Comparison of ENCODE assay signal across 8 mouse cellular contexts in the genomic region with DNA sequence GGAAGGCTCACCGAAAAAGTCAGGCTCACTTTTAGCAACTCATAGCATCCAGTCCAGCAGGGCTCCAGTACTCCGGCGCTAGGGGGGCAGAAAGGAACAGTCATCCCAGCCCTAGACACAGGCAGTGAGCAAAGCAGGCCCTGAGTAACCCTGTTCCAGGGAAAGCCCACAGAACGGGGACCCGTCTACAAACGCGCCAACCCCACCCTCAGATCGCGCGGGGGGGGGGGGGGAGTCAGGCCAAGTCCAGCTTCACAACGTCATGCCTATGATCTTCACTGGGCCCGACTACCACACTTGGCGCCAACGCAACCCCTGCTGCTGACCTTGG. TPM values are rescaled to one million over a fixed set of nuclear protein-coding genes. Genes with fewer than 3 reads are reported as not detected.
A peak's percentile ranks its signal among the peaks of the same experiment; 100 is the strongest.
DNase-seq lines count a peak whose midpoint lies in the region; ATAC-seq and TF ChIP-seq lines count a peak whose summit lies in the region.

No protein-coding gene starts in this region.

- no peak for TF ChIP-seq RAD21 in MEL (IDR thresholded peaks at IDR 0.05; ENCODE audit: low read depth, low read length)

- no peak for DNase-seq in heart, postnatal 36 days
- DNase-seq in MEL (ENCODE audit: low read depth, low spot score) = no peak
- DNase-seq in gastrocnemius, postnatal 36 days = no peak
- no peak for DNase-seq in left cerebral cortex, postnatal 36 days (ENCODE audit: low spot score in 2 of 2)

- no peak for TF ChIP-seq CTCF in MEL (IDR thresholded peaks at IDR 0.05 in 2 of 3, conservative IDR thresholded peaks at IDR 0.05 in 1 of 3; ENCODE audit: control insufficient read depth in 1 of 3, insufficient read depth in 1 of 3, low read depth in 2 of 3, low read length in 3 of 3, poor library complexity in 1 of 3, severe bottlenecking in 1 of 3)

- peak overlapping the region; percentile 87 for H3K4me3 ChIP-seq in heart, embryonic 12.5 days
- H3K4me3 ChIP-seq in MEL (ENCODE audit: control insufficient read depth in 1 of 2, insufficient read depth in 1 of 2, low read depth in 2 of 2, low read length in 2 of 2) = peak overlapping the region; percentile 78 to 88
- H3K4me3 ChIP-seq in forebrain, embryonic 16.5 days (replicated peaks; ENCODE audit: low read length) = peak overlapping the region; percentile 90
- H3K4me3 ChIP-seq in liver, embryonic 12.5 days = peak overlapping the region; percentile 72
- peak overlapping the region; percentile 79 for H3K4me3 ChIP-seq in stomach, embryonic 14.5 days (ENCODE audit: low read depth, low read length)

- H3K27ac ChIP-seq in heart, embryonic 12.5 days (ENCODE audit: poor library complexity, severe bottlenecking) = peak overlapping the region; percentile 71
- peak overlapping the region; percentile 69 for H3K27ac ChIP-seq in MEL (ENCODE audit: control insufficient read depth, low read depth, low read length)
- H3K27ac ChIP-seq in forebrain, embryonic 16.5 days (ENCODE audit: low read length) = no peak overlapping the region
- peak overlapping the region; percentile 49; the same call in 1 of the 2 replicates for H3K27ac ChIP-seq in liver, embryonic 12.5 days
- H3K27ac ChIP-seq in stomach, embryonic 14.5 days (ENCODE audit: low read length) = peak overlapping the region; percentile 91; the same call in 1 of the 2 replicates

- peaks cover 3% of the 10 kb centered on the region; the same call in 1 of the 2 replicates for H3K79me2 ChIP-seq in MEL (ENCODE audit: control insufficient read depth, insufficient read depth, low read length, poor library complexity)

- no peaks in the 10 kb centered on the region for H3K9me3 ChIP-seq in heart, embryonic 12.5 days (replicated peaks)
- H3K9me3 ChIP-seq in MEL (replicated peaks; ENCODE audit: insufficient read depth, low read length) = no peaks in the 10 kb centered on the region
- H3K9me3 ChIP-seq in forebrain, embryonic 16.5 days (ENCODE audit: control insufficient read depth, low read length) = no peaks in the 10 kb centered on the region
- no peaks in the 10 kb centered on the region for H3K9me3 ChIP-seq in liver, embryonic 12.5 days (replicated peaks)
- H3K9me3 ChIP-seq in stomach, embryonic 14.5 days (ENCODE audit: control insufficient read depth, low read depth, low read length) = no peaks in the 10 kb centered on the region

- WGBS in heart, embryonic 12.5 days = 4% methylated on average over 13 of the region's 14 CpGs
- 4% methylated on average over 11 of the region's 14 CpGs for WGBS in forebrain, embryonic 16.5 days
- WGBS in liver, embryonic 12.5 days (ENCODE audit: insufficient replicate concordance) = 5% methylated on average over 11 of the region's 14 CpGs
- 2% methylated on average over 11 of the region's 14 CpGs for WGBS in stomach, embryonic 14.5 days

- TF ChIP-seq EP300 in MEL (IDR thresholded peaks at IDR 0.05; ENCODE audit: low read depth in 1 of 2, low read length in 2 of 2) = no peak

- ATAC-seq in heart, embryonic 12.5 days (ENCODE audit: insufficient number of reproducible peaks, low FRiP score) = peak; percentile 4; the same call in 1 of the 2 replicates
- ATAC-seq in forebrain, embryonic 16.5 days = peak; percentile 2; the same call in 1 of the 2 replicates
- peak; percentile 4 for ATAC-seq in liver, embryonic 12.5 days
- 0 out of 2 replicates have a peak, but pooled peaks have one; percentile 8 for ATAC-seq in stomach, embryonic 14.5 days (ENCODE audit: insufficient number of reproducible peaks, insufficient read depth, low FRiP score, low read depth)

- TF ChIP-seq POLR2A in MEL (IDR thresholded peaks at IDR 0.05; ENCODE audit: control insufficient read depth in 1 of 2, insufficient read depth in 1 of 2, low read depth in 1 of 2, low read length in 2 of 2, poor library complexity in 1 of 2) = no peak

- peak overlapping the region; percentile 88 for H3K9ac ChIP-seq in heart, embryonic 12.5 days
- H3K9ac ChIP-seq in MEL (ENCODE audit: control insufficient read depth, low read depth, low read length, poor library complexity, severe bottlenecking) = peak overlapping the region; percentile 82
- peak overlapping the region; percentile 82 for H3K9ac ChIP-seq in forebrain, embryonic 16.5 days (replicated peaks; ENCODE audit: low read depth, low read length)
- H3K9ac ChIP-seq in liver, embryonic 12.5 days = peak overlapping the region; percentile 78
- peak overlapping the region; percentile 71 for H3K9ac ChIP-seq in stomach, embryonic 14.5 days (replicated peaks; ENCODE audit: low read depth, low read length)

- peaks cover 22% of the 10 kb centered on the region for H3K36me3 ChIP-seq in heart, embryonic 12.5 days
- peaks cover 0 to 5% of the 10 kb centered on the region in 2 experiments; a peak in 2 of 4 replicates for H3K36me3 ChIP-seq in MEL (ENCODE audit: control insufficient read depth in 1 of 2, insufficient read depth in 2 of 2, low read length in 2 of 2)
- 0 out of 2 replicates have a peak, but pooled peaks cover 3% of the 10 kb centered on the region for H3K36me3 ChIP-seq in forebrain, embryonic 16.5 days (ENCODE audit: control insufficient read depth, insufficient read depth)
- H3K36me3 ChIP-seq in liver, embryonic 12.5 days = peaks cover 13% of the 10 kb centered on the region; the same call in 1 of the 2 replicates
- peaks cover 13% of the 10 kb centered on the region; the same call in 1 of the 2 replicates for H3K36me3 ChIP-seq in stomach, embryonic 14.5 days (ENCODE audit: control insufficient read depth, insufficient read depth, low read length)

- intact Hi-C loops in heart, postnatal 36 days (cut with DNase I) = loop anchor here (5.0 kb wide), 2 partner anchors 607 to 652 kb away; a partner anchor contains a TSS
- intact Hi-C loops in gastrocnemius, postnatal 36 days (cut with DNase I) = no loop called here
- intact Hi-C loops in left cerebral cortex, postnatal 36 days (cut with DNase I) = loop anchor here (2.0 to 10.0 kb wide), 3 partner anchors 136 to 600 kb away; a partner anchor contains a TSS

- H3K4me1 ChIP-seq in heart, embryonic 12.5 days (replicated peaks) = peaks cover 16% of the 10 kb centered on the region
- H3K4me1 ChIP-seq in MEL (ENCODE audit: control insufficient read depth in 1 of 2, insufficient read depth in 2 of 2, low read length in 2 of 2) = peaks cover 0 to 5% of the 10 kb centered on the region in 2 experiments; a peak in 2 of 4 replicates
- peaks cover 19% of the 10 kb centered on the region for H3K4me1 ChIP-seq in forebrain, embryonic 16.5 days (replicated peaks; ENCODE audit: control insufficient read depth, insufficient read depth, low read length)
- peaks cover 34% of the 10 kb centered on the region for H3K4me1 ChIP-seq in liver, embryonic 12.5 days
- H3K4me1 ChIP-seq in stomach, embryonic 14.5 days (ENCODE audit: control insufficient read depth, insufficient read depth, low read length) = peaks cover 9% of the 10 kb centered on the region; the same call in 1 of the 2 replicates

- H3K27me3 ChIP-seq in heart, embryonic 12.5 days (replicated peaks) = no peaks in the 10 kb centered on the region
- H3K27me3 ChIP-seq in MEL (ENCODE audit: control insufficient read depth in 1 of 2, insufficient read depth in 2 of 2, low read length in 2 of 2) = no peaks in the 10 kb centered on the region
- no peaks in the 10 kb centered on the region for H3K27me3 ChIP-seq in forebrain, embryonic 16.5 days (replicated peaks; ENCODE audit: control insufficient read depth, insufficient read depth, low read length)
- H3K27me3 ChIP-seq in liver, embryonic 12.5 days (replicated peaks) = no peaks in the 10 kb centered on the region
- no peaks in the 10 kb centered on the region for H3K27me3 ChIP-seq in stomach, embryonic 14.5 days (ENCODE audit: control insufficient read depth, insufficient read depth, low read length)

- peak overlapping the region; percentile 96 for H3K4me2 ChIP-seq in heart, embryonic 12.5 days
- peak overlapping the region; percentile 94 for H3K4me2 ChIP-seq in forebrain, embryonic 16.5 days (ENCODE audit: low read length)
- H3K4me2 ChIP-seq in liver, embryonic 12.5 days = peak overlapping the region; percentile 99
- H3K4me2 ChIP-seq in stomach, embryonic 14.5 days (replicated peaks; ENCODE audit: low read depth, low read length) = peak overlapping the region; percentile 94

RNA-seq across cellular contexts. Expression of a gene that starts 0.8 kb away (rescaled TPM):
- 37.3 and 39.4 TPM in 2 replicates for polyA plus RNA-seq in heart, embryonic 12.5 days (2016; fragmentation: Nextera tagmentation; extraction: Ambion mirVana)
- 10 to 100 TPM; 45.8 to 48.8 TPM for total RNA-seq in heart, postnatal 36 days (2021)
- 46.3 and 47.1 TPM in 2 replicates for total RNA-seq in MEL (2012; rRNA removed)
- 10 to 100 TPM in 1 of 2 experiments, not detected in 1; 87.6 TPM for polyA plus RNA-seq in MEL (2012; ENCODE audit: insufficient read depth in 1 of 2, insufficient read length in 2 of 2, low read depth in 1 of 2, low replicate concordance in 2 of 2, missing spikeins in 1 of 2)
- 57.2 and 59.7 TPM in 2 replicates for polyA plus RNA-seq in forebrain, embryonic 16.5 days (2015; fragmentation: Nextera tagmentation; extraction: Ambion mirVana)
- polyA plus RNA-seq in liver, embryonic 12.5 days (2016; fragmentation: Nextera tagmentation; extraction: Ambion mirVana) = 16.3 and 16.5 TPM in 2 replicates
- polyA plus RNA-seq in stomach, embryonic 14.5 days (2014; fragmentation: Nextera tagmentation; extraction: Ambion mirVana) = 53.3 and 55.9 TPM in 2 replicates
- total RNA-seq in gastrocnemius, postnatal 36 days (2021) = 10 to 100 TPM; 26.0 to 27.3 TPM
- total RNA-seq in left cerebral cortex, postnatal 36 days (2021) = 100 to 1,000 TPM; 104 to 109 TPM

RNA-seq across cellular contexts. Expression of a gene that starts 29.0 kb away (rescaled TPM):
- not detected in 2 replicates for polyA plus RNA-seq in heart, embryonic 12.5 days (2016; fragmentation: Nextera tagmentation; extraction: Ambion mirVana)
- total RNA-seq in heart, postnatal 36 days (2021) = not detected
- not detected in 2 replicates for total RNA-seq in MEL (2012; rRNA removed)
- polyA plus RNA-seq in MEL (2012; ENCODE audit: insufficient read depth in 1 of 2, insufficient read length in 2 of 2, low read depth in 1 of 2, low replicate concordance in 2 of 2, missing spikeins in 1 of 2) = not detected
- polyA plus RNA-seq in forebrain, embryonic 16.5 days (2015; fragmentation: Nextera tagmentation; extraction: Ambion mirVana) = 10.2 and 14.1 TPM in 2 replicates
- polyA plus RNA-seq in liver, embryonic 12.5 days (2016; fragmentation: Nextera tagmentation; extraction: Ambion mirVana) = not detected in 2 replicates
- polyA plus RNA-seq in stomach, embryonic 14.5 days (2014; fragmentation: Nextera tagmentation; extraction: Ambion mirVana) = not detected in 2 replicates
- total RNA-seq in gastrocnemius, postnatal 36 days (2021) = not detected
- total RNA-seq in left cerebral cortex, postnatal 36 days (2021) = 10 to 100 TPM; 53.5 to 72.7 TPM

RNA-seq across cellular contexts. Expression of a gene that starts 58.5 kb away (rescaled TPM):
- not detected in 2 replicates for polyA plus RNA-seq in heart, embryonic 12.5 days (2016; fragmentation: Nextera tagmentation; extraction: Ambion mirVana)
- not detected for total RNA-seq in heart, postnatal 36 days (2021)
- total RNA-seq in MEL (2012; rRNA removed) = not detected in 2 replicates
- not detected for polyA plus RNA-seq in MEL (2012; ENCODE audit: insufficient read depth in 1 of 2, insufficient read length in 2 of 2, low read depth in 1 of 2, low replicate concordance in 2 of 2, missing spikeins in 1 of 2)
- polyA plus RNA-seq in forebrain, embryonic 16.5 days (2015; fragmentation: Nextera tagmentation; extraction: Ambion mirVana) = not detected in 2 replicates
- not detected in 2 replicates for polyA plus RNA-seq in liver, embryonic 12.5 days (2016; fragmentation: Nextera tagmentation; extraction: Ambion mirVana)
- not detected in 2 replicates for polyA plus RNA-seq in stomach, embryonic 14.5 days (2014; fragmentation: Nextera tagmentation; extraction: Ambion mirVana)
- not detected for total RNA-seq in gastrocnemius, postnatal 36 days (2021)
- not detected for total RNA-seq in left cerebral cortex, postnatal 36 days (2021)

Comparison
In these comparisons a context has a peak if more than half of its experiments do, and no peak if none do; other contexts are left out.
1. RNA of a gene that starts 29.0 kb away (polyA plus RNA-seq): 10.2 to 14.1 TPM in forebrain, embryonic 16.5 days; not detected in heart, embryonic 12.5 days, not detected in MEL, not detected in liver, embryonic 12.5 days and not detected in stomach, embryonic 14.5 days; every median in the first group is over 10 times any median in the second.
2. Peak in every context shown above with its lines, with median percentiles within 50 percentile points of each other: ATAC-seq, H3K4me2 ChIP-seq, H3K4me3 ChIP-seq and H3K9ac ChIP-seq.